Mouse (Mus musculus) stomach, embryonic 14.5 days (tissue): ENCODE data around the gene Syne3. TPM values are rescaled to one million over a fixed set of nuclear protein-coding genes. Genes with fewer than 3 reads are reported as not detected.

Experiments
- ATAC-seq: fragments of 200-750 bp; cut with Nextera tagmentation; 2 replicates; pipeline ENCODE4 v1.8.0; 2017; ENCODE audit warnings: low read depth, moderate TSS enrichment; ENCODE audit not compliant: insufficient number of reproducible peaks, insufficient read depth, low FRiP score
- H3K27ac ChIP-seq: fragments of 300-500 bp; sonication (generic); 2 replicates; pipeline ENCODE4 v1.5.1; 2014; ENCODE audit warnings: mild to moderate bottlenecking, low read length, moderate library complexity, mixed read lengths
- H3K27me3 ChIP-seq: fragments of 300-500 bp; sonication (generic); 2 replicates; pipeline ENCODE4 v1.6.1; 2014; ENCODE audit warnings: low read length, control low read depth, mixed read lengths; ENCODE audit not compliant: control insufficient read depth, insufficient read depth
- H3K36me3 ChIP-seq: fragments of 300-500 bp; sonication (generic); 2 replicates; pipeline ENCODE4 v1.6.1; 2014; ENCODE audit warnings: mild to moderate bottlenecking, control low read depth, low read length, moderate library complexity, mixed read lengths; ENCODE audit not compliant: control insufficient read depth, insufficient read depth
- H3K4me1 ChIP-seq: fragments of 300-500 bp; sonication (generic); 2 replicates; pipeline ENCODE4 v1.6.1; 2014; ENCODE audit warnings: low read length, control low read depth, mixed read lengths; ENCODE audit not compliant: control insufficient read depth, insufficient read depth
- H3K4me2 ChIP-seq: fragments of 300-500 bp; sonication (generic); replicated peaks from 2 replicates; pipeline ENCODE4 v1.6.1; 2014; ENCODE audit warnings: low read depth, low read length, control low read depth
- H3K4me3 ChIP-seq: fragments of 300-500 bp; sonication (generic); 2 replicates; pipeline ENCODE4 v1.5.1; 2014; ENCODE audit warnings: low read depth, low read length, control low read depth
- H3K9ac ChIP-seq: fragments of 300-500 bp; sonication (generic); replicated peaks from 2 replicates; pipeline ENCODE4 v1.6.1; 2014; ENCODE audit warnings: low read depth, mild to moderate bottlenecking, control low read depth, low read length, moderate library complexity, mixed read lengths
- H3K9me3 ChIP-seq: fragments of 300-500 bp; sonication (generic); 2 replicates; pipeline ENCODE4 v1.6.1; 2016; ENCODE audit warnings: low read depth, low read length, control low read depth; ENCODE audit not compliant: control insufficient read depth
- WGBS: fragments of 180-500 bp; shearing (Covaris S2); extraction: QIAGEN DNeasy Blood & Tissue Kit; methylation state at CpG from one replicate; pipeline ENCODE4 v1.1.7; 2014; 5-methylcytosine and 5-hydroxymethylcytosine counted together
- polyA plus RNA-seq: library from polyadenylated mRNA; unstranded; fragments of >200 nt; fragmentation: Nextera tagmentation; extraction: Ambion mirVana; gene quantifications from 2 replicates; pipeline ENCODE4 v1.2.1, GENCODE M21; 2014

Gene Syne3
- polyA plus RNA-seq, 1 experiment from 2014 or later: 0.59 TPM

DNA sequence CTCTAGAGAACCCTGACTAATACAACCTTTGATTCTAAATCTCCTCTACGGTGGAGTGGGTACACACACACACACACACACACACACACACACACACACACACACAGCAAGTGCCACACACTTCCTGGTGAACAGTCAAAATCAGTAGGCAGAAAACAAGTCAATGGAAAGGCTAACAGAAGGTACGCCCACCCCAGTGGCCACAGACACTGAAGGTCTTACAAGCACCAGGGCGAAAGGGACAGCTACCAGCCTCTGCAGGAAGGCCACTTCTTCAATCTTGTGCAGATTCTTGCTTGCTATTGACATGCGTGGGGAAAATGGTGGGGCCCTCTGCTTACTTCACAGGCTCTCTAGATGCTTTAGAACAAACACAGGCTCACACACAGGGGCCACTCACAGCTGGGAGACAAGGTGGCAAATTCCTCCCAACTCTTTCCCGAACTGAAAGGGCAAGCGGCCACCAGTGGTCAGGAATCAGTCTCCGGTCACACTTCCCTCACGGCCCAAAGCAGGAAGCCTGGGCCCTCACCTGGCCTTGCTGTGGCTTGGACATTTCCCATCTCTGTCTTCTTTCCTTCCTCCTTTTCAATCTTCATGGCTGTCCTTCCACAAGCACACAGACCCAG lies 11.9 kb upstream of the Syne3 start:
- Histone ChIP-seq H3K9ac (no peak overlapping the region), H3K4me1 (0 out of 2 replicates have a peak, but pooled peaks cover 2% of the 10 kb centered on the region), H3K36me3 (no peaks in the 10 kb centered on the region), H3K9me3 (peaks cover 2% of the 10 kb centered on the region; the same call in 1 of the 2 replicates), H3K4me2 (no peak overlapping the region), H3K4me3 (no peak overlapping the region), H3K27me3 (no peaks in the 10 kb centered on the region), H3K27ac (no peak overlapping the region)
- ATAC-seq: no peak
- WGBS: 73% methylated on average over 8 of the region's 8 CpGs

DNA sequence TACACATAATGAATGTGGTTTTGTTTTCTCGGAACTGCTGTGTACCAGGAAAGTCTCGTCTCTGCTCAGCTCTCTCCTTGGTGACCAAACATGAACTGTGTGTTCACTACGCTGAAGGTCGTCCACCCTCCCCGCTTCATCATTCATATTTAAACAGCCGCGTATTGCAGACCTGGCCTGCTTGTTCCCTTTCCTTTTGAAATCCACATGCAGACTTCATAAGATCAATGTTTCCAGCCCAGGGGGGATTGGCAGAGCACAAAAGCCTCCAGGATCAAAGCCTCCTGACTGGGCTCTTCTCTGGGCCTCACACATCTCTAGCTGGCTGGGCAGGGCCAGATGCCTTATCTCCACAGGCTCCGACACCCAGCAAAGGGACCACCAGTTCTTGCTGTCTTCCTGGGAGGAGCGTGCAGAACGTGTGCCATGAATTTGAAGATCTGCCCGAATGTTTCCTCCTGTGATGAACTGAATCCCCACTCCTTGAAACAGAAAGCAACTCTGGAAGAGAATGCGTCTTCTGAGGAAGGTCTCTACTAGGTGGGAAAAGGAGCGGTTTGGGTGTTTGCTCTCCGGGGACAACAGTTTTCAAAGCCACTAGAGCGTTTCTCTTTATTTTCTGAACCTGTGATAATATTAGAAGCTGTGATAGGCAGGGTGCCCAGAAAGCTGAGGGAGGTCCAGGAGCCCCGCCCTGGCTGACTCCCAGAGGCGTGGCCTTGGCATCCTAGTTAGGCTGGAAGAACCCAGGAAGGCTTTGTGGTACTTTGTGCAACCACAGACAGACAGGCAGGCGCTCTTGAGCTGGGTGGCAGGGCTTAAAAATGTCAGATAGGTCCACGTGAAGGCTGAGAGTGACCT lies 10.0 kb upstream of the Syne3 start:
- Histone ChIP-seq H3K4me3 (no peak overlapping the region), H3K9ac (no peak overlapping the region), H3K27ac (no peak overlapping the region), H3K4me1 (0 out of 2 replicates have a peak, but pooled peaks cover 2% of the 10 kb centered on the region), H3K9me3 (peaks cover 2% of the 10 kb centered on the region; the same call in 1 of the 2 replicates), H3K27me3 (no peaks in the 10 kb centered on the region), H3K4me2 (no peak overlapping the region), H3K36me3 (no peaks in the 10 kb centered on the region)
- peak; percentile 74 for ATAC-seq
- 55% methylated on average over 19 of the region's 19 CpGs for WGBS

DNA sequence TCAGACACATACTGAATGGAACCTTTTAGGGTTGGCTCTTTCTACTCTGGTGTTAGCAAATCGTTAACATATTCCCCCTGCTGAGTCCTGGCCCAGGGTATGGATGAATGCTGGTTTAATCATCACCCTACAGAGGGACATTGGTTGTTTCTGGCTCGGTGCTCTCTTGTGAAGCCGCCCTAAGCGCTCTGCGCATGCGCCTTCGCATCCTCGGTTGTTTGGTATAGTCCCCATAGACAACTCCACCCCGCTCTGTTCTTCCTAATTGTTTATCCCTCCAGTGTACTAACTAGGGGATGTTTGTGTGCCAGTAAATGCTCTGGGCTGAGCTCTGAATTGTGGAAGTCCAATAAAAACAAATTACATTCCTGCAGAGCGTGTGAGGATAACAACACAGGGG lies 7.0 kb upstream of the Syne3 start:
- Histone ChIP-seq H3K9me3 (no peaks in the 10 kb centered on the region), H3K4me2 (no peak overlapping the region), H3K4me1 (0 out of 2 replicates have a peak, but pooled peaks cover 2% of the 10 kb centered on the region), H3K4me3 (no peak overlapping the region), H3K9ac (no peak overlapping the region), H3K27ac (no peak overlapping the region), H3K36me3 (no peaks in the 10 kb centered on the region), H3K27me3 (no peaks in the 10 kb centered on the region)
- WGBS: 79% methylated on average over 10 of the region's 10 CpGs
- no peak for ATAC-seq

DNA sequence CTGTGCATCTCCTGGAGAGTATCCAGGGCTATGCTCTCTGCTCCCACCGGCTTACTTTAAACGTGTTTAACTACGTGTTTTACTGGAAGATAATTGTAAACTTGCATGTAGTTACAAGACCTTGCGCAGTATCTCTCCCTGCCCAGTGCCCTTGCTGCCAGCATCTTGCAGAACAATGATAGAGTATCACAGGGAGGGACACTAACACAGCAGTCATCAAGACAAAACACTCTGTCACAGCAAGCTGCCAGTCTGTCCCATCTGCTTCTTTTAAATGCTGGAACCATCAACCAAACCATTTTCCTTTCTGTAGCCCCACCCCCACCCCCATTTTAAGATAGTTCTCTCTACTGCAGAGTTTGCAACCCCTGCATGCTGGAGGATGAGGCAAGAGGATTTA lies 6.6 kb upstream of the Syne3 start:
- no peak for ATAC-seq
- no peak overlapping the region for H3K27ac ChIP-seq
- no peak overlapping the region for H3K4me2 ChIP-seq
- H3K27me3 ChIP-seq: no peaks in the 10 kb centered on the region
- 56% methylated on average over 4 of the region's 4 CpGs for WGBS
- no peak overlapping the region for H3K9ac ChIP-seq
- no peaks in the 10 kb centered on the region for H3K9me3 ChIP-seq
- H3K4me3 ChIP-seq: no peak overlapping the region
- no peaks in the 10 kb centered on the region for H3K36me3 ChIP-seq
- 0 out of 2 replicates have a peak, but pooled peaks cover 2% of the 10 kb centered on the region for H3K4me1 ChIP-seq

DNA sequence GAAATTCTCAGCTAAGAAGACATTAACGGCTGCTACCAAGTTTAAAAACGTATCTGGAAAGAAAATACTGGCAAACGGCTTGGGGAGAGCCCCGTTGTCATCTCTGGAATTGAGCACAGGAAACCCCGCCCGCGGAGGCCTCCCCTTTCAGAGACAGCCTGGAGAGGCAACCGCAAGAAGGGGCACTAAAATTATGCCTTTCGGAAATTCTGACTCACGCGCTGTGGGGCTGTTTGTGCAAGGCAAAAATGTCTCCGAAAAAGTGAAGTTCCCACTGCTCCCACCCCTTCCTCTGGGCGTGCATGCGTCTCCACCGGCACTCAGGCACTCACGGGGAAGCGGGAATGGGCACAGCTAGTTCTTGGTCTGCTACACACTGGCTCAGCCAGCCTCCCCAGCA lies 3.5 kb upstream of the Syne3 start:
- peaks cover 5% of the 10 kb centered on the region; the same call in 1 of the 2 replicates for H3K27me3 ChIP-seq
- WGBS: 19% methylated on average over 17 of the region's 17 CpGs

DNA sequence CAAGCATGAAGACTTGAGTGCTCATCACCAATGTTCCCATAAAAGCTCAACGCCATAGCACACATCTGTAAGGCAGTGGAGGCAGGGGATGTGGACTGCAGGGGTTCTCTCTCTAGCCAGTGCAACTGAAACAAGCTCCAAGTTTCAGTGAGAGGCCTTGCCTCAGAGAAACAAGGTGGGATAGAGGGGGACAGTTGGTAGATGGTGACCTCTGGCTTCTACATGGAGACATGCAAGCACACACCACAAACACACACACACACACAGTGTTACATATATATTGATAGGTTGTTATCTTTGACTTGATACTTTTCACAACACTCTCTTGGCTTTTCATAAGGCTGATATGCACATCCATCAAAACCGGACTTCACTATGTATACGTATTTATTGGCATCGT lies 2.7 kb upstream of the Syne3 start:
- no peak for ATAC-seq
- Histone ChIP-seq H3K4me3 (no peak overlapping the region), H3K9me3 (no peaks in the 10 kb centered on the region), H3K4me2 (no peak overlapping the region), H3K9ac (no peak overlapping the region), H3K27me3 (peaks cover 5% of the 10 kb centered on the region; the same call in 1 of the 2 replicates), H3K27ac (no peak overlapping the region), H3K36me3 (no peaks in the 10 kb centered on the region), H3K4me1 (peaks cover 10% of the 10 kb centered on the region)
- 95% methylated on average over 4 of the region's 4 CpGs for WGBS

More for the DNA sequence above, 3.5 kb upstream of the Syne3 start:
- Histone ChIP-seq H3K4me3 (no peak overlapping the region), H3K9me3 (no peaks in the 10 kb centered on the region), H3K36me3 (no peaks in the 10 kb centered on the region), H3K27ac (no peak overlapping the region), H3K4me2 (peak overlapping the region; percentile 7), H3K9ac (no peak overlapping the region), H3K4me1 (peaks cover 10% of the 10 kb centered on the region)
- ATAC-seq: no peak

DNA sequence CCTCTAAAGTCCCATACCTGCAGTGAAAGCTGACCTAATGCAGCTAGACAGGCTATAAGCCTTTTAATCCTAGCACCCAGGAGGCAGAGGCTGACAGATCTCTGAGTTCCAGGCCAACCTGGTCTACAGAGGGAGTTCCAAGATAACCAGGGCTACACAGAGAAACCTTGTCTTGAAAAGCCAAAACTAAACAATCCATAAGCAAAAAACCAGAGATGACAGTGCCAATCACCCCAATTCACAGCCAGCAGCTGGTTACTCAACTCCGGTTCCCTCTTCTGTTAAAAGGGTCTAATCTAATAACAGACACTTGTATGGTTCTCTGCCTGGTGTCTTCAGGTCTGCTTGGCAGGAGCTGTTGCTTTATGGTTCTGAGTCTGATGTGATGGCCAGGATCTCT lies 2.0 kb upstream of the Syne3 start:
- no peak overlapping the region for H3K4me3 ChIP-seq
- no peaks in the 10 kb centered on the region for H3K36me3 ChIP-seq
- H3K27ac ChIP-seq: no peak overlapping the region
- peaks cover 5% of the 10 kb centered on the region; the same call in 1 of the 2 replicates for H3K27me3 ChIP-seq
- no peak for ATAC-seq
- no peak overlapping the region for H3K9ac ChIP-seq
- H3K4me2 ChIP-seq: no peak overlapping the region
- H3K9me3 ChIP-seq: no peaks in the 10 kb centered on the region
- 77% methylated on average over 1 of the region's 1 CpGs for WGBS
- H3K4me1 ChIP-seq: peaks cover 10% of the 10 kb centered on the region

DNA sequence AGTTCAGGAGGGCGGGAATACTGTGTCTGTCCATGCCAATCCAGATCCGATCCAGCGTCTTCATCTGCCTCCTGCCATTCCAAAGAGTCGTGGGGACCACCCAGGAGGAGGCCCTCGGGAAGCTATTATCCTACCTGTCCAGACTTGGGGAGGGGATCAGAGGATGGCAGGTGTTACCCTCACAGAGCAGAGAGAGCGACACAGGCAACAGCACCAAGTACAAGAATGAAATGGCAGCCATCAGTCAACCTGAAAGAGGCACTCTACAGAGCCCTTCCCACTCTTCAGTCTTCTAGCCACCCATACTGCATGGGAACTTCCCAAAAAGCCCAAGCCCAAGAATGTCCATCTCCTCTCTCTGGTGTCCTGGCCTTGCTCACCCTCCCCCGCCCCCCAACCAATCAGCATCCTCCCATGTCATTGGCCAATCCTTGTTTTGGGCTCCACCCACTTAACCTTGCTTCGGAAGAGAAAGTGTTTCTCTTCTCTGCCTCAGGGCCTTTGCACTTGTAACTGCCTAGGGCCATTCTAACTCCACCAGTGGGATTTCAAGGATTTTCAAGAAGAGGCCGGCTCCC lies 693 bp upstream of the Syne3 start:
- H3K9ac ChIP-seq: peak overlapping the region; percentile 31; the same call in 1 of the 2 replicates
- peak overlapping the region; percentile 60 for H3K4me3 ChIP-seq
- H3K4me1 ChIP-seq: peaks cover 10% of the 10 kb centered on the region
- WGBS: 18% methylated on average over 9 of the region's 9 CpGs
- peaks cover 5% of the 10 kb centered on the region; the same call in 1 of the 2 replicates for H3K27me3 ChIP-seq
- peak overlapping the region; percentile 66 for H3K4me2 ChIP-seq
- ATAC-seq: peak; percentile 15; the same call in 1 of the 2 replicates
- no peaks in the 10 kb centered on the region for H3K36me3 ChIP-seq
- H3K27ac ChIP-seq: no peak overlapping the region
- no peaks in the 10 kb centered on the region for H3K9me3 ChIP-seq
